Mouse (Mus musculus) midbrain, embryonic 16.5 days (tissue): ENCODE data around the gene Dhx34. TPM values are rescaled to one million over a fixed set of nuclear protein-coding genes. Genes with fewer than 3 reads are reported as not detected.

ENCODE experiments used
- ATAC-seq: fragments of 200-750 bp; cut with Nextera tagmentation; 2 replicates; pipeline ENCODE4 v1.8.0; 2017; ENCODE audit warnings: moderate TSS enrichment
- H3K27ac ChIP-seq: fragments of 300-500 bp; sonication (generic); 2 replicates; pipeline ENCODE4 v1.5.1; 2014; ENCODE audit warnings: mild to moderate bottlenecking, low read length, mixed read lengths
- H3K27me3 ChIP-seq: fragments of 300-500 bp; sonication (generic); 2 replicates; pipeline ENCODE4 v1.6.1; 2014; ENCODE audit warnings: low read depth, low read length, mixed read lengths; ENCODE audit not compliant: control insufficient read depth, insufficient read depth
- H3K36me3 ChIP-seq: fragments of 300-500 bp; sonication (generic); 2 replicates; pipeline ENCODE4 v1.6.1; 2014; ENCODE audit warnings: mild to moderate bottlenecking, low read length, moderate library complexity, mixed read lengths; ENCODE audit not compliant: control insufficient read depth, insufficient read depth
- H3K4me1 ChIP-seq: fragments of 300-500 bp; sonication (generic); 2 replicates; pipeline ENCODE4 v1.6.1; 2014; ENCODE audit warnings: mild to moderate bottlenecking, low read length, mixed read lengths; ENCODE audit not compliant: control insufficient read depth, insufficient read depth
- H3K4me2 ChIP-seq: fragments of 300-500 bp; sonication (generic); 2 replicates; pipeline ENCODE4 v1.6.1; 2014; ENCODE audit warnings: mild to moderate bottlenecking, low read length, mixed read lengths
- H3K4me3 ChIP-seq: fragments of 300-500 bp; sonication (generic); 2 replicates; pipeline ENCODE4 v1.5.1; 2014; ENCODE audit warnings: low read depth, mild to moderate bottlenecking, low read length, moderate library complexity, mixed read lengths
- H3K9ac ChIP-seq: fragments of 300-500 bp; sonication (generic); 2 replicates; pipeline ENCODE4 v1.6.1; 2014; ENCODE audit warnings: low read depth, low read length, mixed read lengths
- H3K9me3 ChIP-seq: fragments of 300-500 bp; sonication (generic); replicated peaks from 2 replicates; pipeline ENCODE4 v1.6.1; 2014; ENCODE audit warnings: mild to moderate bottlenecking, low read length, mixed read lengths; ENCODE audit not compliant: control insufficient read depth, poor library complexity, severe bottlenecking
- WGBS: fragments of 180-500 bp; shearing (Covaris S2); extraction: QIAGEN DNeasy Blood & Tissue Kit; methylation state at CpG from one replicate; pipeline ENCODE4 v1.1.7; 2014; 5-methylcytosine and 5-hydroxymethylcytosine counted together
- polyA plus RNA-seq: library from polyadenylated mRNA; unstranded; fragments of >200 nt; fragmentation: Nextera tagmentation; extraction: Ambion mirVana; gene quantifications from 2 replicates; pipeline ENCODE4 v1.2.1, GENCODE M21; 2015

The Dhx34 gene
- polyA plus RNA-seq, 1 experiment from 2014 or later, result 14.3 TPM

DNA sequence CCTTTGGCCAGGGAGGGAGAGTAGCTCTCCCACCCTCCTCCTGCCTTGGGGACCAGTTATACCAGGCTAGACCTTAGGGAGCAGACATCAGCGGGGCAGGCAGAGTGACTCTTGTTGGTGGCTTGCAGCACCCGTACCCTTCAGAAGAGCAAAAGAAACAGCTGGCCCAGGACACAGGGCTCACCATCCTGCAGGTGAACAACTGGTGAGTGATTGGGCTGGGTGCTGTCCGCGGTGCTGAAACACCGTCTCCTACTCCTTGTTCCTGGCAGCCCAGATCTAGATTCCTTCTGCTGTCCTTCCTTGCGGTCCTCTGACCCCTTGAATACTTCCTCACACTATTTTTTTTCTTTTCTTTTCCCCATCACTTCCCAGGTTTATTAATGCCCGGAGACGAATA is 38.2 kb downstream of the Dhx34 start:
- Histone ChIP-seq H3K9ac (no peak overlapping the region), H3K27ac (no peak overlapping the region), H3K4me3 (no peak overlapping the region), H3K36me3 (peaks cover 42% of the 10 kb centered on the region), H3K9me3 (no peaks in the 10 kb centered on the region), H3K27me3 (no peaks in the 10 kb centered on the region), H3K4me2 (no peak overlapping the region), H3K4me1 (no peaks in the 10 kb centered on the region)
- ATAC-seq, result no peak
- WGBS, result 30% methylated on average over 8 of the region's 8 CpGs

DNA sequence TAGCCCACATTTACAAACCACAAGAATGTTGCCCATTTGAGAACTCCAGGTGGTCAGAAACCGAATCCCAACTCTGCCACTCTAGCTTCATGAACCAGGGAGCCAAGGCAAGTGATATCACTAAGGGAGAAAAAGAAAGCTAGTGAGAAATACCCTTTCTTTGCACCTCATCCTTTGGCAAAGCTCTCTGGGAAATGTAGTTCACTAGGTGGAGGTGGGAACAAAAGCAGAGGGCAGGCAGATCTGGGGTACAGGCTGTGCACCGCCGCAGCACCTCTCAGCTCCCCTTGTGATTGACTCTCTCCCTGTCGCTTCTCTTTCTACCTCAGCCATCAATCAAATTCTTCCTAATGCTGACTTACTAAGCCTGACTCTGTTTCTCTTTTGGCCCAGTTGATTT is 43.7 kb downstream of the Dhx34 start:
- H3K9ac ChIP-seq, result no peak overlapping the region
- WGBS, result 82% methylated on average over 4 of the region's 4 CpGs
- no peaks in the 10 kb centered on the region for H3K9me3 ChIP-seq
- H3K4me3 ChIP-seq, result no peak overlapping the region
- no peaks in the 10 kb centered on the region for H3K27me3 ChIP-seq
- peaks cover 25% of the 10 kb centered on the region for H3K4me1 ChIP-seq
- ATAC-seq, result no peak
- H3K4me2 ChIP-seq, result no peak overlapping the region
- no peak overlapping the region for H3K27ac ChIP-seq
- H3K36me3 ChIP-seq, result peaks cover 33% of the 10 kb centered on the region

GRCm38 (mm10) chr7:16175542-16175931 is 46.3 kb downstream of the Dhx34 start:
- WGBS, result 0% methylated on average over 10 of the region's 10 CpGs
- H3K9me3 ChIP-seq, result no peaks in the 10 kb centered on the region
- no peaks in the 10 kb centered on the region for H3K27me3 ChIP-seq
- peak overlapping the region; percentile 89 for H3K4me3 ChIP-seq
- peak overlapping the region; percentile 96 for H3K9ac ChIP-seq
- peak overlapping the region; percentile 86 for H3K27ac ChIP-seq
- H3K4me2 ChIP-seq, result peak overlapping the region; percentile 88
- H3K36me3 ChIP-seq, result peaks cover 27% of the 10 kb centered on the region
- ATAC-seq, result peak; percentile 43
- H3K4me1 ChIP-seq, result peaks cover 35% of the 10 kb centered on the region

- peaks cover 35% of the 10 kb centered on the region for H3K4me1 ChIP-seq
- peak within 1 kb of the TSS; percentile 88 for H3K4me2 ChIP-seq
- WGBS, result 1% methylated on average over 36 of the region's 42 CpGs
- peak; percentile 92 for ATAC-seq
- peak within 1 kb of the TSS; percentile 96 for H3K9ac ChIP-seq
- H3K27me3 ChIP-seq, result no peaks in the 10 kb centered on the region
- peak within 1 kb of the TSS; percentile 89 for H3K4me3 ChIP-seq
- H3K27ac ChIP-seq, result peak within 1 kb of the TSS; percentile 86
- H3K36me3 ChIP-seq, result peaks cover 22% of the 10 kb centered on the region
- H3K9me3 ChIP-seq, result no peaks in the 10 kb centered on the region
Measured at GRCm38 (mm10) chr7:16174597-16175541, 47.0 kb downstream of the Dhx34 start, which contains the start of gene Meis3. TSS of gene Meis3 (plus strand) at chr7:16175090.

- H3K4me2 ChIP-seq, result no peak overlapping the region; the same call in 1 of the 2 replicates
- H3K4me1 ChIP-seq, result peaks cover 35% of the 10 kb centered on the region
- H3K27ac ChIP-seq, result no peak overlapping the region
- H3K27me3 ChIP-seq, result no peaks in the 10 kb centered on the region
- WGBS, result 43% methylated on average over 5 of the region's 5 CpGs
- H3K4me3 ChIP-seq, result no peak overlapping the region
- H3K9me3 ChIP-seq, result 0 out of 2 replicates have a peak, but pooled peaks cover 3% of the 10 kb centered on the region
- no peak overlapping the region; the same call in 1 of the 2 replicates for H3K9ac ChIP-seq
- H3K36me3 ChIP-seq, result peaks cover 5% of the 10 kb centered on the region
- no peak for ATAC-seq
Measured at GRCm38 (mm10) chr7:16173146-16173545, 48.7 kb downstream of the Dhx34 start.

- Histone ChIP-seq H3K4me2 (no peak overlapping the region), H3K36me3 (peaks cover 3% of the 10 kb centered on the region; the same call in 1 of the 2 replicates), H3K27me3 (no peaks in the 10 kb centered on the region), H3K27ac (0 out of 2 replicates have a peak overlapping the region, but pooled peaks have one; percentile 5), H3K4me3 (no peak overlapping the region), H3K9ac (peak overlapping the region; percentile 21; the same call in 1 of the 2 replicates), H3K4me1 (peaks cover 35% of the 10 kb centered on the region), H3K9me3 (0 out of 2 replicates have a peak, but pooled peaks cover 3% of the 10 kb centered on the region)
- ATAC-seq, result no peak
- WGBS, result 64% methylated on average over 1 of the region's 1 CpGs
Measured at GRCm38 (mm10) chr7:16172586-16173140, 49.2 kb downstream of the Dhx34 start.

GRCm38 (mm10) chr7:16172141-16172581 is 49.7 kb downstream of the Dhx34 start:
- WGBS, result 0% methylated on average over 1 of the region's 1 CpGs
- H3K4me3 ChIP-seq, result no peak overlapping the region
- no peak overlapping the region for H3K27ac ChIP-seq
- peaks cover 34% of the 10 kb centered on the region for H3K4me1 ChIP-seq
- peak overlapping the region; percentile 41; the same call in 1 of the 2 replicates for H3K9ac ChIP-seq
- no peak for ATAC-seq
- 0 out of 2 replicates have a peak, but pooled peaks cover 3% of the 10 kb centered on the region for H3K9me3 ChIP-seq
- H3K27me3 ChIP-seq, result no peaks in the 10 kb centered on the region
- no peak overlapping the region for H3K4me2 ChIP-seq
- no peaks in the 10 kb centered on the region; the same call in 1 of the 2 replicates for H3K36me3 ChIP-seq

DNA sequence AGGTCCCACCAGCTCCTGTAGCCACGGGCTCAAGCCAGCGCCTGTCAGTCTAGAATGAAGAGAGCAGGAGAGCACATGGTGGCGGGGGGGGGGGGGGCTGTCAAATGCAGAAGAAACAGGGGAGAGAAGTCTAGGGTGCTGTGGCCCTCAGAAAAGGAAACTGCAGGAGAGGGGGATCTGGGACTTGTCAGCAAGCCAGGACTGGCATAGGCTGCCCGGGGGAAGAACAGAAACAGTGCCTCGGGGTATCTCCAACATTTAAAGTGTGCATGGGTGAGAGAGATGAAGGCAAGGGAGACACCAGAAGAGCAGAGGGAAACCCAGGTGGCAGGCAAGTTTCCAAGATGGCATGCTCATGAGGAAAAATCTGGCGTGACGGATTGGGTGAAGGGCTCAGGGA is 59.8 kb downstream of the Dhx34 start:
- ATAC-seq, result peak; percentile 27; the same call in 1 of the 2 replicates
- no peak overlapping the region for H3K27ac ChIP-seq
- H3K36me3 ChIP-seq, result no peaks in the 10 kb centered on the region
- WGBS, result 79% methylated on average over 6 of the region's 7 CpGs
- H3K27me3 ChIP-seq, result peaks cover 2% of the 10 kb centered on the region
- H3K4me2 ChIP-seq, result no peak overlapping the region
- no peaks in the 10 kb centered on the region for H3K4me1 ChIP-seq
- H3K9me3 ChIP-seq, result no peaks in the 10 kb centered on the region
- no peak overlapping the region for H3K9ac ChIP-seq
- H3K4me3 ChIP-seq, result no peak overlapping the region
